Mouse (Mus musculus) embryonic facial prominence, embryonic 14.5 days (tissue): ENCODE data around the gene Kcnk6. TPM values are rescaled to one million over a fixed set of nuclear protein-coding genes. Genes with fewer than 3 reads are reported as not detected.

Experiments used
- ATAC-seq: fragments of 200-750 bp; cut with Nextera tagmentation; 2 replicates; pipeline ENCODE4 v1.8.0; 2017; ENCODE audit warnings: low read depth, moderate number of reproducible peaks, moderate TSS enrichment
- DNase-seq: peaks from one replicate; pipeline ENCODE4 v3.0.0-alpha.2; 2015; ENCODE audit warnings: low spot score
- H3K27ac ChIP-seq: fragments of 300-500 bp; sonication (generic); replicated peaks from 2 replicates; pipeline ENCODE4 v1.5.1; 2014; ENCODE audit warnings: low read depth, mild to moderate bottlenecking, low read length, moderate library complexity
- H3K27me3 ChIP-seq: fragments of 300-500 bp; sonication (generic); replicated peaks from 2 replicates; pipeline ENCODE4 v1.6.1; 2014; ENCODE audit warnings: low read length; ENCODE audit not compliant: control insufficient read depth, insufficient read depth
- H3K36me3 ChIP-seq: fragments of 300-500 bp; sonication (generic); 2 replicates; pipeline ENCODE4 v1.6.1; 2014; ENCODE audit warnings: low read length, mixed read lengths; ENCODE audit not compliant: control insufficient read depth, insufficient read depth
- H3K4me1 ChIP-seq: fragments of 300-500 bp; sonication (generic); 2 replicates; pipeline ENCODE4 v1.6.1; 2014; ENCODE audit warnings: antibody characterized with exemption, low read length; ENCODE audit not compliant: control insufficient read depth, insufficient read depth
- H3K4me2 ChIP-seq: fragments of 300-500 bp; sonication (generic); 2 replicates; pipeline ENCODE4 v1.6.1; 2014; ENCODE audit warnings: low read depth, mild to moderate bottlenecking, low read length, moderate library complexity, mixed read lengths
- H3K4me3 ChIP-seq: fragments of 300-500 bp; sonication (generic); 2 replicates; pipeline ENCODE4 v1.5.1; 2014; ENCODE audit warnings: low read depth, mild to moderate bottlenecking, low read length
- H3K9ac ChIP-seq: fragments of 300-500 bp; sonication (generic); 2 replicates; pipeline ENCODE4 v1.6.1; 2014; ENCODE audit warnings: low read depth, mild to moderate bottlenecking, low read length, moderate library complexity, mixed read lengths
- H3K9me3 ChIP-seq: fragments of 300-500 bp; sonication (generic); 2 replicates; pipeline ENCODE4 v1.6.1; 2016; ENCODE audit warnings: low read length; ENCODE audit not compliant: control insufficient read depth
- whole genome bisulfite sequencing: fragments of 180-500 bp; shearing (Covaris S2); extraction: QIAGEN DNeasy Blood & Tissue Kit; methylation state at CpG from one replicate; pipeline ENCODE4 v1.1.7; 2014; 5-methylcytosine and 5-hydroxymethylcytosine counted together
- polyA plus RNA-seq: library from polyadenylated mRNA; unstranded; fragments of >200 nt; fragmentation: Nextera tagmentation; extraction: Ambion mirVana; gene quantifications from 2 replicates; pipeline ENCODE4 v1.2.1, GENCODE M21; 2014

Kcnk6 gene
- polyA plus RNA-seq, 1 experiment from 2014 or later = 2.2 TPM

DNA sequence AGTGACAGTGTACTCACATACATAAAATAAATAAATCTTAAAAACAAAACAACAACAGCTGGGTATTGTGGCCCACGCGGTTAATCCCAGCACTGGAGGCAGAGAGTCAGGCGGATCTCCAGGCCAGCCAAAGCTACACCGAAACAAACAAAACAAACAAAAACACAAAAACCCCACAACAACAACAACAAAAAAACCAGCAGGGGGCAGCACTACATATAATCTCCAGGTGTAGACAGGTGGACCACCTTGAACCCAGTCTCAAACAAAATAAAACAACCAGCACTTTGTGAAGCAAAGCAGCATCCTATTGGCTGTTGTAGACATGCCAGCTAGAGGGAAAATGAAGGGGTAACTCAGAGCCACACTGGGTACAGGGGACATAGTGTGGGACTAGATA, 54.2 kb downstream of the Kcnk6 start:
- Histone ChIP-seq H3K27ac (no peak overlapping the region), H3K4me2 (no peak overlapping the region), H3K9ac (no peak overlapping the region), H3K36me3 (peaks cover 46% of the 10 kb centered on the region), H3K4me3 (no peak overlapping the region), H3K4me1 (peaks cover 10% of the 10 kb centered on the region; the same call in 1 of the 2 replicates), H3K27me3 (peaks cover 20% of the 10 kb centered on the region), H3K9me3 (no peaks in the 10 kb centered on the region)
- ATAC-seq (no peak), DNase-seq (no peak)
- 83% methylated on average over 4 of the region's 4 CpGs for WGBS

DNA sequence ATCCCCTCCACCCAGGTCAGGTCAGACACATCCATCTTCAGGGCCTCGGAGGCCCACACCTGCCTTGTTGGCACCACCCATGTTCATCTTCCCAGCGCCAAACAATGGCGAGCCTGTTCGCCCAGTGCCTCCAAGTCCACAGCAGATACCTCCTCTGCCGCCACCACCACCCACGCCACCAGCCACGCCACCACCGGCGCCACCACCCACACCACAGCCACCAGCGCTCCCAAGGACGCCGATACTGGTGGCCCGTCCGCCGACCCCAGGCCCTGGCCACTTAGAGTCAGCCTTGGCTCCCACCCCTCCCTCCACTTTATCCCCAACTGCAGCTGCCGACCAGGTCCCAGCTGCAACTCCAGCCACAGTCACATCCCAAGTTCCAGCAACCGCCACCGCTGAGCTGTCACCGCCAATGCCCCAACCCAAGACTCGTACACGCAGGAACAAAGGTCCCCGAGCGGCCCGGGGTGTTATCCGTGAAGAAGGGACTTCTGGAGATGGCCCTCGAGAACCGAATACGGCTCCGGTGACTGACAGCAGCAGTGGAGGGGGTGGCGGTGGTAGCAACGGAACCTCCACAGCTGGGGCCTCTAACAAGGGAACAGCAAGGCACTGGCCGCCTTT, 59.8 kb downstream of the Kcnk6 start:
- DNase-seq (no peak), ATAC-seq (no peak)
- Histone ChIP-seq H3K4me3 (peak overlapping the region; percentile 59; the same call in 1 of the 2 replicates), H3K27ac (no peak overlapping the region), H3K9ac (no peak overlapping the region), H3K4me1 (peaks cover 16% of the 10 kb centered on the region), H3K36me3 (peaks cover 49% of the 10 kb centered on the region), H3K27me3 (peaks cover 42% of the 10 kb centered on the region), H3K4me2 (no peak overlapping the region), H3K9me3 (no peaks in the 10 kb centered on the region)
- WGBS = 32% methylated on average over 21 of the region's 32 CpGs

Other genes starting within 250 kb of the Kcnk6 start
- gene Ryr1, start 107.3 kb downstream of the Kcnk6 start, polyA plus RNA-seq = 10.6 and 11.5 TPM in 2 replicates
- gene Rasgrp4, start 97.7 kb downstream of the Kcnk6 start, polyA plus RNA-seq = 0.54 and 0.78 TPM in 2 replicates
- gene Fam98c, start 76.3 kb downstream of the Kcnk6 start, polyA plus RNA-seq = 15.4 and 16.5 TPM in 2 replicates
- gene Ggn, start 62.3 kb downstream of the Kcnk6 start, polyA plus RNA-seq = 0.51 and 0.72 TPM in 2 replicates
- gene Spred3, start 62.1 kb downstream of the Kcnk6 start, polyA plus RNA-seq = 3.0 and 3.6 TPM in 2 replicates
- gene Psmd8, start 51.8 kb downstream of the Kcnk6 start, polyA plus RNA-seq = 244 and 264 TPM in 2 replicates
- 0.19 and 0.47 TPM in 2 replicates for gene Catsperg1, start 18.5 kb downstream of the Kcnk6 start, polyA plus RNA-seq
- 110 and 122 TPM in 2 replicates for gene Yif1b, start 5.8 kb upstream of the Kcnk6 start, polyA plus RNA-seq
- gene 2200002D01Rik, start 16.0 kb upstream of the Kcnk6 start, polyA plus RNA-seq = 1.9 and 4.3 TPM in 2 replicates
- 116 and 120 TPM in 2 replicates for gene Spint2, start 49.4 kb upstream of the Kcnk6 start, polyA plus RNA-seq
- gene Ppp1r14a, start 56.8 kb upstream of the Kcnk6 start, polyA plus RNA-seq = 11.6 and 13.8 TPM in 2 replicates
- 11.4 TPM in 2 replicates for gene Dpf1, start 71.4 kb upstream of the Kcnk6 start, polyA plus RNA-seq